Mouse (Mus musculus): ENCODE data around the gene Sort1. TPM values are rescaled to one million over a fixed set of nuclear protein-coding genes. Genes with fewer than 3 reads are reported as not detected.

Sort1 gene
- total RNA-seq, 1 experiment from 2014 or later, result 22.5 TPM

- ATAC-seq (replicated peaks; ENCODE audit: low read depth, poor library complexity, severe bottlenecking), result no peak
Observed at GRCm38 (mm10) chr3:108410359-108410714, 126.5 kb downstream of the Sort1 start.

Other genes with a start within 250 kb of the Sort1 start
- 8.1 and 9.0 TPM in 2 replicates for gene Gstm4, start 239.2 kb upstream of the Sort1 start, total RNA-seq (2017)
- gene Ampd2, start 197.4 kb upstream of the Sort1 start, total RNA-seq (2017), result 35.3 and 36.7 TPM in 2 replicates
- 5.2 TPM in 1 of 2 replicates, not detected in the other for gene Gnat2, start 191.3 kb upstream of the Sort1 start, total RNA-seq (2017)
- 120 and 122 TPM in 2 replicates for gene Gnai3, start 137.9 kb upstream of the Sort1 start, total RNA-seq (2017)
- gene Gpr61, start 129.2 kb upstream of the Sort1 start, total RNA-seq (2017), result not detected in 2 replicates
- 3.1 and 4.5 TPM in 2 replicates for gene Amigo1, start 97.7 kb upstream of the Sort1 start, total RNA-seq (2017)
- gene Cyb561d1, start 82.9 kb upstream of the Sort1 start, total RNA-seq (2017), result 3.8 and 4.1 TPM in 2 replicates
- gene Atxn7l2, start 73.1 kb upstream of the Sort1 start, total RNA-seq (2017), result 2.9 and 5.9 TPM in 2 replicates
- not detected in 2 replicates for gene Sypl2, start 57.4 kb upstream of the Sort1 start, total RNA-seq (2017)
- gene Psma5, start 27.2 kb upstream of the Sort1 start, total RNA-seq (2017), result 240 and 241 TPM in 2 replicates
- gene Mybphl, start 80.8 kb downstream of the Sort1 start, total RNA-seq (2017), result not detected in 2 replicates
- gene Psrc1, start 99.8 kb downstream of the Sort1 start, total RNA-seq (2017), result 29.3 and 31.6 TPM in 2 replicates
- gene Celsr2, start 131.5 kb downstream of the Sort1 start, total RNA-seq (2017), result 0.24 and 2.7 TPM in 2 replicates
- gene Sars, start 161.1 kb downstream of the Sort1 start, total RNA-seq (2017), result 291 and 329 TPM in 2 replicates